Mouse (Mus musculus): ENCODE results near the gene Spaca1. TPM values are rescaled to one million over a fixed set of nuclear protein-coding genes. Genes with fewer than 3 reads are reported as not detected.
A peak's percentile ranks its signal among the peaks of the same experiment; 100 is the strongest.
"Not testable (repeated sequence)": the region's sequence is repeated elsewhere in the genome, so short reads cannot be mapped to it uniquely, and the experiment has no call there.

Spaca1 gene
- polyA plus RNA-seq (2016; fragmentation: Nextera tagmentation; extraction: Ambion mirVana), result 1.9 and 3.0 TPM in 2 replicates

DNA sequence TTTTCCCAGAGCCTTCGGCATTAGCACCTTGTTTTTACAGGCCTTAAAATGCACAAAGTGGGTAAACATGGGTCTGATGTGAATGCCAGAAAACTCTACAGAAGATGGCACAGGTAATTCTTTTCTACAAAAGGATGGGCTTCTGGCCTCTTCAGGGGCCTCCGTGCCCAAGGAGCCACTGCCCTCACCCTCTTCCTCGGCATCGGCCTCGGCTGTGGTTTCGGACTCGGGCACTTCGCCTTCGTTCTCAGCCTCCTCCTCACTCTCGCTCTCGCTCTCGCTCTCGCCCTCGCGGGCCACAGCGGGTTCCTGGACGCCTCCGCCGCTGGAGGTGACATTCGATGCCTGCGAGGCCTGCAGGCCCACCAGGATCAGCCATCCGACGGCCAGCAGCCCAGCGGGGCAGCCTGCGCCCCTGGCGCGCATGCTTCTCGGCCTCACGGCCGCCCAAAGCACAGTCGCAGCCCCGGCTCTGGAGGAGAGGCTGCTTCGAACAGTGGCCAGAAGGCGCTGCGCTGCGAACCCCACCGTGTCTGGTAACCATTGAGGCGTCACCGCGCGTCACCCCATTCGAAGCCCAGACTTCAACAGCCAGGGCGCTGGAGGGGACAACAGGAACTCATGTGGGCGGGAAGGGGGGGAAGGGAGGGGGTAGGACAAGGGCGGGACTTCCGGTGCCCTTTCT, at the start of gene Spaca1:
Gene Spaca1 (minus strand): TSS at position 621 of the 685 bp plus-strand sequence.
- peak within 1 kb of the TSS; percentile 50; the same call in 1 of the 2 replicates for H3K9ac ChIP-seq (replicated peaks)
- H3K27ac ChIP-seq, result no peak within 1 kb of the TSS
- 0 out of 2 replicates have a peak, but pooled peaks cover 5% of the 10 kb centered on the region for H3K4me1 ChIP-seq (replicated peaks)
- WGBS, result 41% methylated on average over 46 of the region's 46 CpGs
- no peaks in the 10 kb centered on the region; the same call in 1 of the 2 replicates for H3K27me3 ChIP-seq
- H3K36me3 ChIP-seq, result no peaks in the 10 kb centered on the region
- H3K4me3 ChIP-seq (replicated peaks), result peak within 1 kb of the TSS; percentile 31
- 0 out of 2 replicates have a peak, but pooled peaks cover 3% of the 10 kb centered on the region for H3K9me3 ChIP-seq
- ATAC-seq (ENCODE audit: insufficient number of reproducible peaks, insufficient read depth, low FRiP score, low TSS enrichment, low read depth), result no peak
- peak within 1 kb of the TSS; percentile 52 for H3K4me2 ChIP-seq

DNA sequence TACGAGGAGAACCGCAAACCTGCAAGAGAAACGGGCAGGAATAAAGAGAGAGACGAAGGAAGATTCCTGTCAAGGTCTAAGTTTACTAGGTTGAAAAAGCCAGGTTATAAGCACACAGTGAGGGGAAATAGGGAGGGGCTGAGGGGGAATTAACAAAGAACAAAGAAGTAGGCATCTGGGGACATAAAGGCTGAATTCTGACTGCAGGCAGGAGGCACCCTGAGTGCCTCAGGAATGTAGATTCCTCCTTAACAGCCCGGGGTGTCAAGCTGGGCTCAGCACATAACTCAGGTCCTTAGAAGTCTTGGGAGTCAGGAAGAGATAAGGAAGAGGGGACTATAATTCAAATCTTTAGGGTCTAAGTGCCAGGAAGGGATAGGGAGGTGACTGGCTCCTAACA, 37.3 kb upstream of the Spaca1 start:
- WGBS, result 71% methylated on average over 5 of the region's 5 CpGs
- H3K27ac ChIP-seq; H3K36me3 ChIP-seq; H3K27me3 ChIP-seq; ATAC-seq (ENCODE audit: insufficient number of reproducible peaks, insufficient read depth, low FRiP score, low TSS enrichment, low read depth); H3K4me1 ChIP-seq (replicated peaks); H3K9ac ChIP-seq (replicated peaks); H3K4me2 ChIP-seq; H3K4me3 ChIP-seq (replicated peaks); H3K9me3 ChIP-seq: not testable (repeated sequence)

DNA sequence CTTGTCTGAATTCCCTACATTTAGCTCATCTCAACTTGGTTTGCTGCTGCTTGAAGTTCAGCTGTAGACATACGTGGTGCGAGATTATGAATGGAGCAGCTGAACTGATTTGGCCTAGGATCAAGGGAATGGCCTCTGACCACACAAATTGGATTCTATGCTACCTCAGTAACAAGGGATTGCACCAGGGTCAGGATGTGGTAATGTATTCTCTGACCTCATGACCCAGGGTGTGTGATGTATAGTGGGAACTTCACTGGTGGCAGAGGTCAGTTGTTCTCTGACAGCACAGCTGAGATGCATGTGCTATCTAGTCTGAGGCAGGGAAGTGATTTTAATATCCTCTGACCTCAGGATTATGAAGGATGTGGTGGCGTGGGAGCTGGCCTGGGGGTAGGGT, 31.1 kb upstream of the Spaca1 start:
- Histone ChIP-seq H3K27me3 (no peaks in the 10 kb centered on the region), H3K36me3 (no peaks in the 10 kb centered on the region), H3K4me3 (replicated peaks) (no peak overlapping the region), H3K4me1 (replicated peaks) (no peaks in the 10 kb centered on the region), H3K9ac (replicated peaks) (no peak overlapping the region), H3K27ac (no peak overlapping the region), H3K4me2 (no peak overlapping the region), H3K9me3 (no peaks in the 10 kb centered on the region)
- 71% methylated on average over 3 of the region's 3 CpGs for WGBS
- ATAC-seq (ENCODE audit: insufficient number of reproducible peaks, insufficient read depth, low FRiP score, low TSS enrichment, low read depth), result no peak

DNA sequence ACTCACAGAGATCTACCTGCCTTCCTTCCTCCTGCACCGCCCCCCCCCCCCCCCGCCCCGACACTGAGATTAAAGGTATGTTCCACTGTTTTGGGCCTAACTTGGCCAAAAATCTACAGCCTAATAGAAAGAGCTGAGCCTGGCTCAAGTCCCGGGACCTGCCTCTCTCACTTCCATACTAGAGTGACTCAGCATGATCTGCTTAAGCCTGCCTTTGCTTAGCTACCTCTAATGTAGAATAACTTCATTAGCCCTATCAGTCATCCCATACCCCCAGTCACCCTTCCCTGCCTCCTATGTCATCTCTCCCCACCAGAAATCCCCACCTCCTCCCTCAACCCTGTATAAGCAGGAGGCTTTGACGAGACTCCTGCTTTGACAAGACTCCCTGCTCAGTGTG, 19.0 kb upstream of the Spaca1 start:
- H3K36me3 ChIP-seq, result no peaks in the 10 kb centered on the region
- no peak overlapping the region for H3K27ac ChIP-seq
- H3K27me3 ChIP-seq, result no peaks in the 10 kb centered on the region
- WGBS, result 80% methylated on average over 4 of the region's 5 CpGs
- no peaks in the 10 kb centered on the region for H3K4me1 ChIP-seq (replicated peaks)
- no peak overlapping the region for H3K4me3 ChIP-seq (replicated peaks)
- ATAC-seq (ENCODE audit: insufficient number of reproducible peaks, insufficient read depth, low FRiP score, low TSS enrichment, low read depth), result no peak
- H3K9ac ChIP-seq (replicated peaks), result no peak overlapping the region
- no peaks in the 10 kb centered on the region for H3K9me3 ChIP-seq
- H3K4me2 ChIP-seq, result no peak overlapping the region

DNA sequence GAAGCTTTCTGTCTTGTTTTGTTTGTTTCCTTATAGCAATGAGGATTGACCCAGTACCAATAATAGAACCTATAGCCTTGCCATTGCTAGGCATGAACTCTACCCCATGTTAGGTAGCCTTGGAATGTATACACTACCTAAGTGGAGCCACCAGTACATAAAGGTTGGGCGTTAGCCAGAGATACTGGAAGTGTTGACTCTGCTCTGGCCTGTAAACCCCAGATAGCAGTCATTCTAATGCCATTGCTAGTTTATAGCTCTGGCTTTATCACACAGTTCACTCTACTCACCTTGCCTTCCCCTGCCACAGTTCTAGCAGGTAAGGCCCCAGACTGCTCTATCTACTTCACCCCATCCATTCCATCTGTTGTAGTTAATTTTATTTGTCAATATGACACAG, 8.3 kb upstream of the Spaca1 start:
- no peak overlapping the region for H3K4me3 ChIP-seq (replicated peaks)
- no peak overlapping the region for H3K4me2 ChIP-seq
- H3K36me3 ChIP-seq, result no peaks in the 10 kb centered on the region
- no peaks in the 10 kb centered on the region for H3K27me3 ChIP-seq
- H3K27ac ChIP-seq, result no peak overlapping the region
- no peaks in the 10 kb centered on the region for H3K9me3 ChIP-seq
- no peaks in the 10 kb centered on the region for H3K4me1 ChIP-seq (replicated peaks)
- WGBS, result 54% methylated on average over 1 of the region's 1 CpGs
- ATAC-seq (ENCODE audit: insufficient number of reproducible peaks, insufficient read depth, low FRiP score, low TSS enrichment, low read depth), result no peak
- no peak overlapping the region for H3K9ac ChIP-seq (replicated peaks)

DNA sequence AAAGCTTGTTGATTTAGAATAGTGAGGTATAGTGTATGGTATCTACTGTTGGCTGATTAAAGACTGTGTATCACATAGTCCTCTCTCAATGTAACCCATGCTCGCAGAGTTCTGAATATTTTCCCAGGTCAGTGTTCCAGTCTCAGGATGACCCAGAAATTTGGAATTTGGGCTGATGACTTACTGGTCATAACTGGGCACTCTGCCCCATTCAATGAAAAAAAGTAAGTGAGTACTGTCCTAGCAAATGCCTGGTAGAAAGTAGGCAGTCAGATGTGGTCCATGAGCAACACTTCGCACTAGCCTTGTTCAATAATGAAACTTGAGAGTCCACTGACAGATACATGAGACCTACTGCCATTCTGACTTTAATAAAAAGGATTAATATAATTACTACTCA, 23.2 kb downstream of the Spaca1 start:
- Histone ChIP-seq H3K27me3 (no peaks in the 10 kb centered on the region; the same call in 1 of the 2 replicates), H3K4me3 (replicated peaks) (no peak overlapping the region), H3K36me3 (no peaks in the 10 kb centered on the region), H3K27ac (no peak overlapping the region), H3K9me3 (no peaks in the 10 kb centered on the region), H3K4me2 (no peak overlapping the region), H3K4me1 (replicated peaks) (no peaks in the 10 kb centered on the region), H3K9ac (replicated peaks) (no peak overlapping the region)
- 98% methylated on average over 2 of the region's 2 CpGs for WGBS
- no peak for ATAC-seq (ENCODE audit: insufficient number of reproducible peaks, insufficient read depth, low FRiP score, low TSS enrichment, low read depth)

DNA sequence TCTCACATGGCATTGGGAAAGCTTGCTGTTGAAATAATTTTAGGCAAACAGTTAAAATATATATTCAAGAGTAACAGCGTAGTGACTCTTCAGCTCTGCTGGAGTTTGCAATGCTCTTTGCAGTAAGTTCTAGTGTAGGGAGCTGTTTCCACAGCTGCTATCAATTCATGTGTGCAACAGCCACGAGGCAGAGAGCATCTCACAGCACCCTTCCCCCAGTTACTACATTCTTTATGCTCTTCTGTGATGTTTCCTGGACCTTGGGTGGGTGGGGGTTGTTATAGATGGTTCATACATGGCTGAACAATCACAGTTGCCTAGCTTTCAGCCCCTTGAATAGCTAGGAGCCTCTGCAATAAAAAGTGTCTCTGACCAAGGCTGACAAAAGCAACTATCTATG, 28.5 kb downstream of the Spaca1 start:
- no peaks in the 10 kb centered on the region for H3K9me3 ChIP-seq
- no peak for ATAC-seq (ENCODE audit: insufficient number of reproducible peaks, insufficient read depth, low FRiP score, low TSS enrichment, low read depth)
- WGBS, result 39% methylated on average over 2 of the region's 2 CpGs
- H3K9ac ChIP-seq (replicated peaks), result no peak overlapping the region
- H3K27me3 ChIP-seq, result no peaks in the 10 kb centered on the region; the same call in 1 of the 2 replicates
- no peaks in the 10 kb centered on the region for H3K4me1 ChIP-seq (replicated peaks)
- no peaks in the 10 kb centered on the region for H3K36me3 ChIP-seq
- no peak overlapping the region for H3K27ac ChIP-seq
- H3K4me2 ChIP-seq, result no peak overlapping the region
- no peak overlapping the region for H3K4me3 ChIP-seq (replicated peaks)

DNA sequence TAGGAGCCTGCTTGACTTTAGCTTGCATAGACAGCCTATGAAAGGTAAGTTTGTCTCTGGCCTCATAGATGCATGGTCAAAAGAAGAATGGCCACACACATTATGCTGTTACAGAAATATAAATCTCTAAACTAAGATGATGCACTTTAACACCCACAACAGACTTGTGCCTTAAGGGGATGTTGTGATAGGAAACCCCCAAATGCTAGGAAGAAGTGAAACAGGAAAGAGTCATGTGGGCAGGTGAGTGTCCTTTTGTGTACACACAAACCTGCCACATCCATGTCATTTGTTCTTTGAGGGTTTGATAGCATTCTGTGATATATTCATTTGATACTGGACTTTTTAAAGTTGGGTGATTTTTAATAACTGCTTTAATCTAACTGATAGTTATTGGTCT, 53.6 kb downstream of the Spaca1 start:
- ATAC-seq (ENCODE audit: insufficient number of reproducible peaks, insufficient read depth, low FRiP score, low TSS enrichment, low read depth), result no peak
- no peak overlapping the region for H3K4me2 ChIP-seq
- H3K27me3 ChIP-seq, result no peaks in the 10 kb centered on the region
- H3K27ac ChIP-seq, result no peak overlapping the region
- 0 out of 2 replicates have a peak, but pooled peaks cover 2% of the 10 kb centered on the region for H3K4me1 ChIP-seq (replicated peaks)
- no peak overlapping the region for H3K4me3 ChIP-seq (replicated peaks)
- H3K9ac ChIP-seq (replicated peaks), result no peak overlapping the region
- 0 out of 2 replicates have a peak, but pooled peaks cover 5% of the 10 kb centered on the region for H3K9me3 ChIP-seq
- H3K36me3 ChIP-seq, result no peaks in the 10 kb centered on the region

DNA sequence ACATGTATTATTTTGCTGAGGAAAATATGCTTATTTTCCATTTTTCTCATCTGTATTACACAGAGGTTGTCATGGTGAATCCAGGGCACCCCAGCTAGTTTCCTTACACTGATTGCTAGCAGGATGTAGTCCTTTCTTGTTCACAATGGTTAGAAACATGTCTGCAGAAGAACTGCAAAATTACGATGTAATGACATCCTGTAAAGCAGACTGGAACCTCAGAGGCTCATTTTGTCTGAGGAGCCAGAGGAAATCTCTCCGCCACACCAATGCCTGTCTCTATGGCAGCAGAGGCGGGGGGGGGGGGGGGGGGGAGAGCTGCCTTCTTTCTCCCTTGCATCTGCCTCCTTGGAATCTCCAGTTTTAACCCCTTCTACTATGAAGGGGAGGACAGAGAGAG, 57.3 kb downstream of the Spaca1 start:
- WGBS, result 32% methylated on average over 3 of the region's 3 CpGs
- Histone ChIP-seq H3K9me3 (no peaks in the 10 kb centered on the region), H3K4me1 (replicated peaks) (0 out of 2 replicates have a peak, but pooled peaks cover 2% of the 10 kb centered on the region), H3K9ac (replicated peaks) (no peak overlapping the region), H3K27ac (no peak overlapping the region), H3K4me2 (no peak overlapping the region), H3K27me3 (no peaks in the 10 kb centered on the region), H3K36me3 (no peaks in the 10 kb centered on the region), H3K4me3 (replicated peaks) (no peak overlapping the region)
- ATAC-seq (ENCODE audit: insufficient number of reproducible peaks, insufficient read depth, low FRiP score, low TSS enrichment, low read depth), result no peak

DNA sequence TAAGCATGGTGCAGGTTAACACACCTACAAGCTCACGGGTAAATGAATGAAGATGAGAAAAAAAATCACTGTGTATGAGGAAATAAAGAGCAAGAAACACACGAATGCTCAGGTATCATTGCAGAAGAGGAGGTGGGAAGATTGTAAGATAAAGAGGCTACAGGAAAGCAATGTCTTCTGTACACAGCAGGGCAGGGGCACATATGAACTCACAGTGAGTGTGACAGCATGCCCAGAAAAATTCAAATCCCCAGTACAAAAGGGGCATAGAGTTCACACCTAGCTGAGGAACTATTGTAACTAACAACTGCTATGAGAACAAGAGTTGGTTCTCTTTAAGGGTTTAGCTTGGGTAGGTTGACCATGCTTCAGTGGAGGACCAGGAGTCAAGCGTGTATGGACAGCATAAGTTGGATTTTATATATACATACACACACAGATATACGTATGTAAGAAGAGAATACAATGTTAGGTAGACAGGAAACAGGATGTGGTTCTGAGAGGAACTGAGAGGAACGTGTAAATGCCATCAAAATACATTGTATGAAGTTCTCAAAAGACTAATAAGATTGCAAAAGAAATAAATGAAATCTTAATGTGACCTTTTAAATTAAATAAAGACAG, 61.4 kb downstream of the Spaca1 start:
- Histone ChIP-seq H3K9ac (replicated peaks) (no peak overlapping the region), H3K27ac (no peak overlapping the region), H3K36me3 (no peaks in the 10 kb centered on the region), H3K4me3 (replicated peaks) (no peak overlapping the region), H3K27me3 (no peaks in the 10 kb centered on the region), H3K9me3 (no peaks in the 10 kb centered on the region), H3K4me2 (no peak overlapping the region), H3K4me1 (replicated peaks) (0 out of 2 replicates have a peak, but pooled peaks cover 2% of the 10 kb centered on the region)
- WGBS, result 87% methylated on average over 5 of the region's 5 CpGs
- ATAC-seq (ENCODE audit: insufficient number of reproducible peaks, insufficient read depth, low FRiP score, low TSS enrichment, low read depth), result no peak

Measured in limb, embryonic 12.5 days (tissue).